Mouse (Mus musculus): ENCODE data around the gene Sirt1.

DNA sequence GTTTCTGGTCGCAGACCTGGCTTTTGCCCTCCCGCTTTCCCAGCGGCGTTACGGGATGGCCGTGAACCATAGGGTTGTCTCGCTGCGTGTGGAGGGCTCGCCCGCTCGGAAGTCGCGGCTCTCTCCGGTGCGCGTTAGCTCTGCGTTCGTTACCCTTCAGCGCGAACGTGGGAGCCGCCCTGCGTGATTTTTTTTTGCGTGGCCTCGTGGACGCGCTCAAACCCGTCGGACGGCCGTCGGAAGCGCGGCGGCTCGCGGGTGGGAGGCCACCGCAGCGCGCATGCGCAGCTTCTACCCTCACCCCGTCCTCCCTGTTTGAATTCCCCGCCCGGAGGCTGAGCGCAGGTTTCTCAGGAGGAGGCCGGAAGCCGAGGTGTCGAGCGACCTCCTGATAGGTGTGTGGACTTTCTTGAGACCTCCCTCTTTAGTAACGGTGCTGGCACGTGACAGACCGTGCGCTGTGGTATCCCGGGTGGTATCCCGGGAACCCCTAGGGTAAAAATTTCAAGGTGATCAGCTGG lies 48.3 kb upstream of the Sirt1 start, which contains the start of gene Ctnna3:
- no peak for TF ChIP-seq CTCF (IDR thresholded peaks at IDR 0.05; ENCODE audit: extremely low read depth, insufficient read depth, low read length)
- TF ChIP-seq POLR2A (IDR thresholded peaks at IDR 0.05; ENCODE audit: extremely low read depth, insufficient read depth, low read length), result no peak

All from cortical plate, adult 2 months (tissue).